Mouse (Mus musculus): ENCODE measurements around the gene Tgfbr3l.

Tgfbr3l gene

DNA sequence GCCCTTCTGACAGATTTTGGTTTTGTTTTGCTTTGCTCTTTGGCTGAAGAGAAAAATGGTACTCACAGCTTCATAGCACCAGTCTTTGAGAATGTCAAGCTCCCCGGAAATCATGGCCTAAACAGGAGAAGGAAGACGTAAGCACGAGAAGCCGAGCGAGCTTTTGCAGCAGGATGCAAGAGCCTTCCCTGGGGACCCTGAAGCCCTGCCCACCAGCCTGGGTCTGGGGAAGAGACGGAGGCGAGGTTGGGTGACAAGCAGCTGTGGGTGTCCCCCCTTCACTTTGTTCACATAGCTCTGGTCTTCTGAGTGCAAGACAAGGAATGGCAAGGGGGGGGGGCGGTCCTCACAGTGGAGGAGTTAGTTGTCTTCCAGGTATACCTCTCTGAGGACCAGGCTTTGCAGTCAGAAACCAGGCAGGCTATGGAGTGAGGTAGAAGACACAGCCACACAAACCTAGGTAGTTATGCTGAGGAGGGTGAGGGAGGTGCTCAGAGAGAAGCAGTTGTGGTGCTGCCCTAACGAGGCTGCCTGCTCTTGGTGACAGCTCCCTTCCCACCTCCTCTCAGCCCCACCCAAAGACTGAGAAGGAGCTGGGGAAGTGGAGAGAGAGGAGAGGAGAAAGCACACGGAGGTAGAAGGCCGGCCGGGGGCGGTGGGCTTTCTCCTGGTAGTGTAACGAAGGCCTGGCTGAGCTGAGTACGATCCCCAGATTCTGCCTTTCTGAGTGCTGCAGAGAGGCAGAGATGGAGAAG lies 17.3 kb downstream of the Tgfbr3l start:
- no peak for DNase-seq (ENCODE audit: low spot score in 2 of 2)

DNA sequence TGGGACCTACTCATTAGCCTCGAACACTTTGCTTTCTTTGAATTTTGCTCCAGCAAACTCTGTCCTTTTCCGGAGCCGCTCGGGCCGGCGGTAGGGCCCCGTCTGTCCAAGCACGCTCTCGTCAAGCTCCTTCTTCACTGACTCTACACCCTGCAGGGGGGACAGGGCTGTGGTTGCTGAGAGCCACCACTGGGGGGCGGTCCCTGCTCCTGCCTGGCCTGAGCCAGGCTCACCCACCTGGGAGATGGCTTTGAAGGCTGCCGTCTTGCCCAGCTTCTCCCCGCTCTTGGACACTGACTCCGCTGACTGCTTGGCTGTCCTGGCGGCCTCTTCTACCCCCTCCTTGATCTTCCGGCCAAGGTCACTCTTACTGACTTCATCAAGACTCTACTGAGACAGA lies 19.6 kb downstream of the Tgfbr3l start:
- DNase-seq (ENCODE audit: low spot score in 2 of 2), result no peak

GRCm38 (mm10) chr8:4269609-4270008 lies 21.6 kb downstream of the Tgfbr3l start:
- DNase-seq (ENCODE audit: low spot score in 2 of 2), result no peak

DNA sequence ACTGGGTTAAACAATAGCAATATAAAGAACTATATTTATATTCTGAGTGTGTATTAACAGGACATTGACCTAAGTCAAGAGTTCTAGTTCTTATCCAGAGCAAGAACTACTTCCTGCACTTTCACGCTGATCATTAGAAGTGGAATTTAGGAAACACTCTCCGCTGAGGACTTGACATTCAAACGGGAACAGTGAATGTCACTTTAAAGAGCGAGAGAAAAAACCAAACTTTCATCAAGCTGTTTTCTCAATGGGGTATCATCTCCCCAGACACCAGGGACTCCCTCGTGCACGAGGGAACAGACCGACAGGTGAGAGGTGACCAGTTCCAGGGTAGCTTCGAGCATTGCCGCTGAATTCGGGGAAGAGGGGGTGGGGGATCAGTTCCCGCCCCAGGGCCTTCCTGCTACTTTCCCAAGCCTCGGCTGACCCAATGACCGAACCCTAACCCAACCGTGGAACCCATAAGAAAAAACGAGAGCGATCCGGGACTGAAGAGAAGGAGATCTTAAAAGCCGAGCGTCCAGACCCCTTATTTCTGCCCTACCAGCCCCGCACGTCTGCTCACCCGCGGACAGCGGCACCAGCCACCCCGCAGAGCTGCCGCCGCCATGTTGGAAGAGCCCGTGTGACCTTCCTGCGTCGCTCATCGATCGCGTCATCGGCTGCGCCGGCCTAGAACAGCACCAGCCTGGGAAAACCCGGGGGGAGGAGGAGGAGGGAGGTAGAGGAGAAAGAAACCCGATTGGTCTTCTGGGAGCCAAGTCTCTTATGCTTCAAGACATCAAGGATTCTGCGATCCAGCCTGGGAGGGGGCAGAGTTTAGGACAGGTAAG lies 27.5 kb downstream of the Tgfbr3l start, which contains the start of gene Timm44:
Gene Timm44 (minus strand): TSS at position 639 of the 836 bp plus-strand sequence.
- DNase-seq (ENCODE audit: low spot score in 2 of 2), result peak; percentile 95

GRCm38 (mm10) chr8:4276111-4276465 lies 28.1 kb downstream of the Tgfbr3l start:
- DNase-seq (ENCODE audit: low spot score in 2 of 2), result no peak

DNA sequence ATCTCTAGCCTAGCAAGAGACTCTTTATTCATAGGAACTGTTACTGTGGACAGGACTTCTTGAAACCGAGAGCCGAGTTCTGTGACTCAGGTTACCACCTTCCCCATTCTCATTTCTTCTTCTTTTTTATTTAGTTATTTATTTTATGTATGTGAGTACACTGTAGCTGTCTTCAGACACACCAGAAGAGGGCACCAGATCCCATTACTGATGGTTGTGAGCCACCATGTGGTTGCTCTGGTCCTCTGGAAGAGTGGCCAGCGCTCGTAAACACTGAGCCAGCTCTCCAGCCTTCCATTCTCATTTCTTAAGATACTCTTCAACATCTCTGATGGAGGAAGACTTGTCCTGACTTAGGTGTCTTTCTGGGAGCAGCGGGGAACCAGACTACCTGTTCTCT lies 44.7 kb downstream of the Tgfbr3l start:
- DNase-seq (ENCODE audit: low spot score in 2 of 2), result no peak

DNA sequence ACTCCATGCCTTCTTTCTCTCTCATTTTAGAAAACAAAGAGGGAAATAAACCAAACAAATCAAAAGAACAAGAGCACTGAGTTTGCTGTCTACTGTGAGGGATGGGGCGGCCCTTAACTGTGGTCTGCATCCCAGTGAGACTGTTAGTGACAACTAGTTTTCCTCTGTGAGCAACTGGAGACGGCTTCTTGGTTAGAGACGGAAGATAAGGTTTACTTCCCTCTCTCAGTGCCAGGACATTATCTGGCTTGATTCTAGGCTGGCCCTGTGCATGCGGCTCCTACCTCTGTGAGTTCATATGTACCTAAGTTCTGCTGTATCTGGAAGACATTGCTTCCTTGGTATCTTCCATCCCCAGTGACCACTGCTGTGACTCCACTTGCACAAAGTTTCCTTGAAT lies 49.8 kb downstream of the Tgfbr3l start:
- DNase-seq (ENCODE audit: low spot score in 2 of 2), result no peak

Data from heart, adult 9 months (tissue).